Mouse (Mus musculus) midbrain, embryonic 13.5 days (tissue): Measurements from ENCODE around the gene Usp15. TPM values are rescaled to one million over a fixed set of nuclear protein-coding genes. Genes with fewer than 3 reads are reported as not detected.

Source experiments
- ATAC-seq: fragments of 200-750 bp; cut with Nextera tagmentation; 2 replicates; pipeline ENCODE4 v1.8.0; 2017; ENCODE audit warnings: mild to moderate bottlenecking, moderate TSS enrichment, moderate library complexity
- H3K27ac ChIP-seq: fragments of 300-500 bp; sonication (generic); 2 replicates; pipeline ENCODE4 v1.5.1; 2015; ENCODE audit warnings: inconsistent platforms, mild to moderate bottlenecking, moderate library complexity
- H3K27me3 ChIP-seq: fragments of 300-500 bp; sonication (generic); 2 replicates; pipeline ENCODE4 v1.6.1; 2015; ENCODE audit warnings: mild to moderate bottlenecking, inconsistent platforms
- H3K36me3 ChIP-seq: fragments of 300-500 bp; sonication (generic); 2 replicates; pipeline ENCODE4 v1.6.1; 2015; ENCODE audit warnings: mild to moderate bottlenecking, inconsistent platforms
- H3K4me1 ChIP-seq: fragments of 300-500 bp; sonication (generic); replicated peaks from 2 replicates; pipeline ENCODE4 v1.6.1; 2015; ENCODE audit warnings: inconsistent platforms
- H3K4me2 ChIP-seq: fragments of 300-500 bp; sonication (generic); replicated peaks from 2 replicates; pipeline ENCODE4 v1.6.1; 2015; ENCODE audit warnings: moderate library complexity, mild to moderate bottlenecking, inconsistent platforms
- H3K4me3 ChIP-seq: fragments of 300-500 bp; sonication (generic); replicated peaks from 2 replicates; pipeline ENCODE4 v1.5.1; 2015; ENCODE audit warnings: mild to moderate bottlenecking, inconsistent platforms
- H3K9ac ChIP-seq: fragments of 300-500 bp; sonication (generic); replicated peaks from 2 replicates; pipeline ENCODE4 v1.6.1; 2015; ENCODE audit warnings: mild to moderate bottlenecking, inconsistent platforms
- H3K9me3 ChIP-seq: fragments of 300-500 bp; sonication (generic); 2 replicates; pipeline ENCODE4 v1.6.1; 2016; ENCODE audit warnings: mild to moderate bottlenecking, inconsistent platforms
- WGBS: fragments of 180-500 bp; shearing (Covaris S2); methylation state at CpG from one replicate; pipeline ENCODE4 v1.1.7; 2015; 5-methylcytosine and 5-hydroxymethylcytosine counted together
- polyA plus RNA-seq: library from polyadenylated mRNA; unstranded; fragments of >200 nt; fragmentation: Nextera tagmentation; extraction: Ambion mirVana; gene quantifications from 2 replicates; pipeline ENCODE4 v1.2.1, GENCODE M21; 2015

Usp15 gene
- polyA plus RNA-seq, 1 experiment from 2014 or later = 60.2 TPM

GRCm38 (mm10) chr10:123199119-123199518 is 2.3 kb upstream of the Usp15 start:
- 86% methylated on average over 3 of the region's 3 CpGs for WGBS
- H3K36me3 ChIP-seq = no peaks in the 10 kb centered on the region

GRCm38 (mm10) chr10:123198183-123198582 is 1.4 kb upstream of the Usp15 start:
- no peak overlapping the region for H3K9ac ChIP-seq
- 85% methylated on average over 5 of the region's 5 CpGs for WGBS
- H3K4me3 ChIP-seq = no peak overlapping the region
- no peak for ATAC-seq
- no peaks in the 10 kb centered on the region for H3K27me3 ChIP-seq
- no peak overlapping the region for H3K27ac ChIP-seq
- H3K9me3 ChIP-seq = no peaks in the 10 kb centered on the region
- H3K4me1 ChIP-seq = peaks cover 21% of the 10 kb centered on the region
- H3K4me2 ChIP-seq = no peak overlapping the region
- no peaks in the 10 kb centered on the region for H3K36me3 ChIP-seq

More at GRCm38 (mm10) chr10:123199119-123199518, 2.3 kb upstream of the Usp15 start:
- Histone ChIP-seq H3K4me1 (peaks cover 18% of the 10 kb centered on the region), H3K4me2 (no peak overlapping the region), H3K27me3 (no peaks in the 10 kb centered on the region), H3K9ac (no peak overlapping the region), H3K27ac (no peak overlapping the region), H3K9me3 (no peaks in the 10 kb centered on the region), H3K4me3 (no peak overlapping the region)
- ATAC-seq = no peak

GRCm38 (mm10) chr10:123195961-123196834 is 597 bp downstream of the Usp15 start:
- H3K9ac ChIP-seq = peak overlapping the region; percentile 93
- no peaks in the 10 kb centered on the region for H3K9me3 ChIP-seq
- peak overlapping the region; percentile 67 for H3K4me2 ChIP-seq
- ATAC-seq = peak; percentile 73
- 1% methylated on average over 53 of the region's 66 CpGs for WGBS
- H3K4me3 ChIP-seq = peak overlapping the region; percentile 94
- H3K27ac ChIP-seq = peak overlapping the region; percentile 95
- no peaks in the 10 kb centered on the region for H3K27me3 ChIP-seq
- peaks cover 23% of the 10 kb centered on the region for H3K4me1 ChIP-seq
- no peaks in the 10 kb centered on the region for H3K36me3 ChIP-seq

DNA sequence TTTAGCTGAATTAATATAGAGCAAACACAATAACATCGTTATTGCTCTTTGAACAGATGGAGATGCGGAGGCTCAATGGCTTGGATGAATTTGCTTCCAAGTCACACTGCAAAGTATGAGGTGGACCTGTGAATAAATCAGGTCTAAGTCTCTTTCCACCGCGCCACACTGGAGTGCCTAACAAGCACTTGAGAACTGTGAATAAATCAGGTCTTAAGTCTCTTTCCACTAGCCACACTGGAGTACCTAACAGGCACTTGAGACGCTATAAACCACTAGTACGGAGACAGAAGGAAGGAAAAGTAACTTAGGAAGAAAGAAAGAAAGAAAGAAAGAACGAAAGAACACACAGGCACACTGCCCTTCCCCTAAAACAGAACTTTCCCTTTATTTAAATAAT is 1.3 kb downstream of the Usp15 start:
- Histone ChIP-seq H3K4me1 (peaks cover 23% of the 10 kb centered on the region), H3K9me3 (no peaks in the 10 kb centered on the region), H3K27ac (no peak overlapping the region), H3K4me2 (peak overlapping the region; percentile 67), H3K4me3 (peak overlapping the region; percentile 94), H3K36me3 (no peaks in the 10 kb centered on the region), H3K9ac (peak overlapping the region; percentile 93), H3K27me3 (no peaks in the 10 kb centered on the region)
- WGBS = 16% methylated on average over 7 of the region's 7 CpGs
- ATAC-seq = no peak

- no peak overlapping the region for H3K27ac ChIP-seq
- H3K9me3 ChIP-seq = no peaks in the 10 kb centered on the region
- no peak overlapping the region for H3K4me2 ChIP-seq
- peaks cover 30% of the 10 kb centered on the region for H3K4me1 ChIP-seq
- no peaks in the 10 kb centered on the region for H3K27me3 ChIP-seq
- 79% methylated on average over 6 of the region's 6 CpGs for WGBS
- H3K9ac ChIP-seq = no peak overlapping the region
- H3K36me3 ChIP-seq = no peaks in the 10 kb centered on the region
- no peak for ATAC-seq
- no peak overlapping the region for H3K4me3 ChIP-seq
Observed at GRCm38 (mm10) chr10:123191038-123191437, 5.8 kb downstream of the Usp15 start.

DNA sequence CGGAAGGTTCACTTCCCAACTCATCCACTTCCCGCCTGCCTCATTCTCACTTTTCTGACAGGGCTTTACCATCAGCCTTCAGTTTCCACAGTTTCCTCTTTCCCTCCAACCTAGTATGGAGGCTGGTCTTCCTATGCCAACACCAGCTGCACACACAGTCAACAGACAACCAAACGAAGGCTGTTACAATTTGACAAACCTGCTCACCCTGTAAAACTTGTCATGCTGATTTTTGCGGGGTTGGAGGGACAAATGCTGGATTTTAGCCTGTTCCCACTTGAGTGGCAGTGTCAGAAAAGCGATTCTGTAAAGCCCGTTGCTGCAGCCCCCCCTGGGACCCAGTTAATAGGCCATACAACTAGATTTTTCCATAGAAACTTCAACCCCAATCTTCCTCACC is 9.5 kb downstream of the Usp15 start:
- Histone ChIP-seq H3K4me2 (no peak overlapping the region), H3K4me1 (peaks cover 21% of the 10 kb centered on the region), H3K9ac (no peak overlapping the region), H3K27me3 (no peaks in the 10 kb centered on the region), H3K4me3 (no peak overlapping the region), H3K27ac (no peak overlapping the region), H3K36me3 (no peaks in the 10 kb centered on the region), H3K9me3 (no peaks in the 10 kb centered on the region)
- WGBS = 86% methylated on average over 6 of the region's 6 CpGs
- ATAC-seq = no peak

- H3K9me3 ChIP-seq = no peaks in the 10 kb centered on the region
- H3K4me2 ChIP-seq = no peak overlapping the region
- WGBS = 88% methylated on average over 6 of the region's 6 CpGs
- H3K36me3 ChIP-seq = peaks cover under 1% of the 10 kb centered on the region; the same call in 1 of the 2 replicates
- no peak for ATAC-seq
- H3K4me3 ChIP-seq = no peak overlapping the region
- H3K9ac ChIP-seq = no peak overlapping the region
- H3K27ac ChIP-seq = no peak overlapping the region
- H3K4me1 ChIP-seq = peaks cover 21% of the 10 kb centered on the region
- no peaks in the 10 kb centered on the region for H3K27me3 ChIP-seq
Observed at GRCm38 (mm10) chr10:123185907-123186306, 10.9 kb downstream of the Usp15 start.

GRCm38 (mm10) chr10:123183743-123184142 is 13.1 kb downstream of the Usp15 start:
- Histone ChIP-seq H3K27me3 (no peaks in the 10 kb centered on the region), H3K27ac (no peak overlapping the region), H3K36me3 (peaks cover 16% of the 10 kb centered on the region), H3K4me3 (no peak overlapping the region), H3K4me1 (peaks cover 21% of the 10 kb centered on the region), H3K9me3 (no peaks in the 10 kb centered on the region), H3K4me2 (no peak overlapping the region), H3K9ac (no peak overlapping the region)
- WGBS = 77% methylated on average over 2 of the region's 2 CpGs
- ATAC-seq = no peak

GRCm38 (mm10) chr10:123183243-123183642 is 13.6 kb downstream of the Usp15 start:
- H3K9ac ChIP-seq = no peak overlapping the region
- 50% methylated on average over 7 of the region's 7 CpGs for WGBS

GRCm38 (mm10) chr10:123182391-123182790 is 14.4 kb downstream of the Usp15 start:
- 84% methylated on average over 3 of the region's 3 CpGs for WGBS
- H3K4me3 ChIP-seq = no peak overlapping the region
- H3K4me1 ChIP-seq = peaks cover 15% of the 10 kb centered on the region
- H3K9ac ChIP-seq = no peak overlapping the region
- no peak overlapping the region for H3K4me2 ChIP-seq
- no peaks in the 10 kb centered on the region for H3K27me3 ChIP-seq
- ATAC-seq = no peak
- peaks cover 24% of the 10 kb centered on the region for H3K36me3 ChIP-seq
- no peaks in the 10 kb centered on the region for H3K9me3 ChIP-seq
- no peak overlapping the region for H3K27ac ChIP-seq

More at GRCm38 (mm10) chr10:123183243-123183642, 13.6 kb downstream of the Usp15 start:
- Histone ChIP-seq H3K27me3 (no peaks in the 10 kb centered on the region), H3K27ac (no peak overlapping the region), H3K4me1 (peaks cover 21% of the 10 kb centered on the region), H3K9me3 (no peaks in the 10 kb centered on the region), H3K36me3 (peaks cover 20% of the 10 kb centered on the region), H3K4me2 (no peak overlapping the region), H3K4me3 (no peak overlapping the region)
- ATAC-seq = no peak

DNA sequence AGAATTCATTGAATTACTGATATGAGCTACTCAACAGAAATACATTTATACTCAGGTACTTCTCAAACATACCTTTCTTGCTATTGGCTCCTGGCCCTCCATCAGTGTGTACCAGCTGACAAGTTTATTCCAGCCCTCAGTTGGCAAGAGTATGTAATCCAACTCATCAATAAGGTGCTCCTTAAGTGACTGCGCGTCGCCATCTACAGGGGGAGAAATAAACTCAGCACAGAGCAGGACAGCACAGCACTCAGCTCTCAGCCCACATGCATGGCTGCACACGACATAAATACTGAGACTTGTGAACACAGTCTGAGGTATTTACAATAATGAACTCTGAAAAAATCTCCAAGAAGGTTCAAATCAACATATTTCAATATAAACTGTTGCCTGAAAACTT is 21.0 kb downstream of the Usp15 start:
- no peak overlapping the region for H3K27ac ChIP-seq
- H3K4me3 ChIP-seq = no peak overlapping the region
- H3K36me3 ChIP-seq = peaks cover 55% of the 10 kb centered on the region
- H3K27me3 ChIP-seq = no peaks in the 10 kb centered on the region
- 73% methylated on average over 4 of the region's 4 CpGs for WGBS
- ATAC-seq = no peak
- no peak overlapping the region for H3K9ac ChIP-seq
- H3K4me2 ChIP-seq = no peak overlapping the region
- no peaks in the 10 kb centered on the region for H3K9me3 ChIP-seq
- H3K4me1 ChIP-seq = no peaks in the 10 kb centered on the region

DNA sequence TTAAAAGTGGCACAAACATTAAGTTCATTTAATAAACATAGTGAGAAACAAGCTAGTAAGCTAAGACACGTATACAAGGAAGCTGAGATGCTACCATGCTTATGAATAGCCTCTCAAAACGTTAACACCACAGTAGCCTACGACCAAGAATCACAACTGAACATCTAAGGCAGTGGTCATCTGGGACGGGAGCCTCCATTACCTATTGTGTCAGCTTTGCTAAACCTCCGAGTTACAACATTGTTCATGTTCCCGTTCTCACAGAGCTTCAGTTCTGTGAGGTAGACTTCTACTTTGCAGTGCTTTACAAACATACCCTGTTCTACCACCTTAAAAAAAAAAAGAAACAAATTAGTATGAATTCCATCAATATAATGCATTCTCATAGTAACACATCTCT is 25.9 kb downstream of the Usp15 start:
- Histone ChIP-seq H3K4me1 (no peaks in the 10 kb centered on the region), H3K4me2 (no peak overlapping the region), H3K36me3 (peaks cover 54% of the 10 kb centered on the region), H3K4me3 (no peak overlapping the region), H3K27me3 (no peaks in the 10 kb centered on the region), H3K27ac (no peak overlapping the region), H3K9me3 (no peaks in the 10 kb centered on the region), H3K9ac (no peak overlapping the region)
- ATAC-seq = no peak
- WGBS = 88% methylated on average over 6 of the region's 6 CpGs
